Mouse (Mus musculus) G1E (cell line): ENCODE data around the gene Cbln1.

Experiments
- CTCF ChIP-seq: IDR thresholded peaks from 2 replicates; pipeline ENCODE4 v1.5.1; 2012; ENCODE audit warnings: low read depth, low read length, inconsistent platforms, mixed read lengths
- GATA1 ChIP-seq: IDR thresholded peaks from 2 replicates; pipeline ENCODE4 v1.6.1; 2012; ENCODE audit warnings: borderline replicate concordance, low read length, inconsistent platforms, mixed read lengths
- POLR2AphosphoS5 ChIP-seq: IDR thresholded peaks from 2 replicates; pipeline ENCODE4 v1.6.1; 2012; ENCODE audit warnings: low read depth, low read length, inconsistent platforms; ENCODE audit not compliant: insufficient replicate concordance
- TAL1 ChIP-seq: conservative IDR thresholded peaks from 2 replicates; pipeline ENCODE4 v1.6.1; 2012; ENCODE audit warnings: low read depth, low read length, inconsistent platforms, mixed read lengths

DNA sequence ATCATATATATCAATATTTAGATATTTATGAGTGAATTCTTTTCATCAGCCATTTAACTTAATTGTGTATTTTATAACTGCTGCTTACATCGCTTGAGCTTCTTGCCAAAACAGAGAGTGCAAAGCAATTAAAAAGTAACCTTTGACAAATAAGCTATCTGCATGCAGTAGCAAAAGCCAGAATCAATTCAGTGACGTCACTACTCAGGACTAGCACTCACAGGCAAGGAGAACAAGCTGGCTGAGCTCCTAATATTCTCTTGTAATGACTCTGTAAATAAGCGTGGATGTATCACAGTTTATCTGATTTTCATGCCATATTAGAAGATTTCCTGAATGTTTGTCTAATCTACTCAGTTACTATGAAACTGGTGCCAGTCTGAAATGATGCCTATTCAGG, 5.8 kb upstream of the Cbln1 start:
- TF ChIP-seq CTCF, result no peak
- no peak for TF ChIP-seq TAL1
- TF ChIP-seq POLR2AphosphoS5, result no peak
- TF ChIP-seq GATA1, result no peak
